Mouse (Mus musculus) embryonic facial prominence, embryonic 13.5 days (tissue): Measurements from ENCODE around the gene Ift122. TPM values are rescaled to one million over a fixed set of nuclear protein-coding genes. Genes with fewer than 3 reads are reported as not detected.

ENCODE experiments used
- ATAC-seq: fragments of 200-750 bp; cut with Nextera tagmentation; 2 replicates; pipeline ENCODE4 v1.8.0; 2017; ENCODE audit warnings: low read depth; ENCODE audit not compliant: insufficient number of reproducible peaks, insufficient read depth, low FRiP score, low TSS enrichment
- H3K27ac ChIP-seq: fragments of 300-500 bp; sonication (generic); 2 replicates; pipeline ENCODE4 v1.5.1; 2015; ENCODE audit warnings: moderate library complexity, mild to moderate bottlenecking, inconsistent platforms
- H3K27me3 ChIP-seq: fragments of 300-500 bp; sonication (generic); 2 replicates; pipeline ENCODE4 v1.6.1; 2015; ENCODE audit warnings: mild to moderate bottlenecking, inconsistent platforms
- H3K36me3 ChIP-seq: fragments of 300-500 bp; sonication (generic); 2 replicates; pipeline ENCODE4 v1.6.1; 2015; ENCODE audit warnings: mild to moderate bottlenecking, inconsistent platforms
- H3K4me1 ChIP-seq: fragments of 300-500 bp; sonication (generic); 2 replicates; pipeline ENCODE4 v1.6.1; 2015; ENCODE audit warnings: inconsistent platforms
- H3K4me2 ChIP-seq: fragments of 300-500 bp; sonication (generic); 2 replicates; pipeline ENCODE4 v1.6.1; 2015; ENCODE audit warnings: moderate library complexity, mild to moderate bottlenecking, inconsistent platforms
- H3K4me3 ChIP-seq: fragments of 300-500 bp; sonication (generic); 2 replicates; pipeline ENCODE4 v1.5.1; 2015; ENCODE audit warnings: mild to moderate bottlenecking, inconsistent platforms
- H3K9ac ChIP-seq: fragments of 300-500 bp; sonication (generic); 2 replicates; pipeline ENCODE4 v1.6.1; 2015; ENCODE audit warnings: mild to moderate bottlenecking, inconsistent platforms
- H3K9me3 ChIP-seq: fragments of 300-500 bp; sonication (generic); 2 replicates; pipeline ENCODE4 v1.6.1; 2016; ENCODE audit warnings: inconsistent platforms
- WGBS: fragments of 180-500 bp; shearing (Covaris S2); methylation state at CpG from one replicate; pipeline ENCODE4 v1.1.7; 2015; ENCODE audit warnings: mixed read lengths; 5-methylcytosine and 5-hydroxymethylcytosine counted together
- polyA plus RNA-seq: library from polyadenylated mRNA; unstranded; fragments of >200 nt; fragmentation: Nextera tagmentation; extraction: Ambion mirVana; gene quantifications from 2 replicates; pipeline ENCODE4 v1.2.1, GENCODE M21; 2015

The Ift122 gene
- polyA plus RNA-seq, 1 experiment from 2014 or later, result 26.2 TPM

GRCm38 (mm10) chr6:115955664-115956063 lies 102.4 kb downstream of the Ift122 start:
- ATAC-seq, result no peak
- H3K27me3 ChIP-seq, result no peaks in the 10 kb centered on the region
- no peak overlapping the region for H3K4me3 ChIP-seq
- no peak overlapping the region for H3K27ac ChIP-seq
- no peak overlapping the region for H3K9ac ChIP-seq
- peaks cover 58% of the 10 kb centered on the region for H3K4me1 ChIP-seq
- 0 out of 2 replicates have a peak, but pooled peaks cover 3% of the 10 kb centered on the region for H3K9me3 ChIP-seq
- no peak overlapping the region for H3K4me2 ChIP-seq
- H3K36me3 ChIP-seq, result peaks cover 20% of the 10 kb centered on the region
- 65% methylated on average over 11 of the region's 11 CpGs for WGBS

GRCm38 (mm10) chr6:115956418-115956921 lies 103.2 kb downstream of the Ift122 start:
- H3K4me1 ChIP-seq, result peaks cover 63% of the 10 kb centered on the region
- H3K27me3 ChIP-seq, result no peaks in the 10 kb centered on the region
- H3K27ac ChIP-seq, result peak overlapping the region; percentile 82; the same call in 1 of the 2 replicates

GRCm38 (mm10) chr6:115956922-115957601 lies 103.8 kb downstream of the Ift122 start:
- Histone ChIP-seq H3K9me3 (no peaks in the 10 kb centered on the region), H3K36me3 (peaks cover 25% of the 10 kb centered on the region), H3K27ac (peak overlapping the region; percentile 82), H3K27me3 (no peaks in the 10 kb centered on the region), H3K4me1 (peaks cover 63% of the 10 kb centered on the region), H3K4me2 (peak overlapping the region; percentile 18), H3K4me3 (no peak overlapping the region), H3K9ac (no peak overlapping the region)
- WGBS, result 19% methylated on average over 16 of the region's 16 CpGs
- ATAC-seq, result no peak

More at GRCm38 (mm10) chr6:115956418-115956921, 103.2 kb downstream of the Ift122 start:
- H3K9me3 ChIP-seq, result 0 out of 2 replicates have a peak, but pooled peaks cover 3% of the 10 kb centered on the region
- WGBS, result 85% methylated on average over 13 of the region's 13 CpGs
- H3K9ac ChIP-seq, result 0 out of 2 replicates have a peak overlapping the region, but pooled peaks have one; percentile 0
- no peak overlapping the region for H3K4me2 ChIP-seq
- no peak overlapping the region for H3K4me3 ChIP-seq
- no peak for ATAC-seq
- peaks cover 21% of the 10 kb centered on the region for H3K36me3 ChIP-seq

- no peaks in the 10 kb centered on the region for H3K27me3 ChIP-seq
- peak overlapping the region; percentile 51; the same call in 1 of the 2 replicates for H3K9ac ChIP-seq
- H3K4me2 ChIP-seq, result peak overlapping the region; percentile 18
- no peaks in the 10 kb centered on the region for H3K9me3 ChIP-seq
- 12% methylated on average over 6 of the region's 6 CpGs for WGBS
- ATAC-seq, result no peak
- peaks cover 31% of the 10 kb centered on the region for H3K36me3 ChIP-seq
- peaks cover 67% of the 10 kb centered on the region for H3K4me1 ChIP-seq
- no peak overlapping the region for H3K4me3 ChIP-seq
- H3K27ac ChIP-seq, result peak overlapping the region; percentile 82
These were observed 104.4 kb downstream of the Ift122 start for GRCm38 (mm10) chr6:115957681-115958080.

GRCm38 (mm10) chr6:115958445-115958844 lies 105.2 kb downstream of the Ift122 start:
- Histone ChIP-seq H3K4me2 (no peak overlapping the region), H3K27ac (peak overlapping the region; percentile 82), H3K4me3 (no peak overlapping the region), H3K9ac (peak overlapping the region; percentile 6; the same call in 1 of the 2 replicates), H3K4me1 (peaks cover 69% of the 10 kb centered on the region), H3K36me3 (peaks cover 34% of the 10 kb centered on the region), H3K9me3 (no peaks in the 10 kb centered on the region), H3K27me3 (peaks cover 1% of the 10 kb centered on the region; the same call in 1 of the 2 replicates)
- 89% methylated on average over 9 of the region's 9 CpGs for WGBS
- ATAC-seq, result no peak

GRCm38 (mm10) chr6:115959151-115959691 lies 106.0 kb downstream of the Ift122 start:
- H3K4me2 ChIP-seq, result no peak overlapping the region
- ATAC-seq, result peak; percentile 10; the same call in 1 of the 2 replicates
- H3K9ac ChIP-seq, result peak overlapping the region; percentile 6; the same call in 1 of the 2 replicates
- no peaks in the 10 kb centered on the region for H3K9me3 ChIP-seq
- H3K36me3 ChIP-seq, result peaks cover 34% of the 10 kb centered on the region
- peak overlapping the region; percentile 82 for H3K27ac ChIP-seq
- no peak overlapping the region for H3K4me3 ChIP-seq
- WGBS, result 46% methylated on average over 7 of the region's 7 CpGs
- peaks cover 61% of the 10 kb centered on the region for H3K4me1 ChIP-seq
- peaks cover 8% of the 10 kb centered on the region; the same call in 1 of the 2 replicates for H3K27me3 ChIP-seq

- ATAC-seq, result no peak
- 93% methylated on average over 19 of the region's 19 CpGs for WGBS
- Histone ChIP-seq H3K4me2 (no peak overlapping the region), H3K4me3 (no peak overlapping the region), H3K9ac (no peak overlapping the region), H3K27ac (no peak overlapping the region), H3K27me3 (peaks cover 8% of the 10 kb centered on the region; the same call in 1 of the 2 replicates), H3K4me1 (peaks cover 50% of the 10 kb centered on the region), H3K9me3 (no peaks in the 10 kb centered on the region), H3K36me3 (peaks cover 31% of the 10 kb centered on the region)
These were observed 107.1 kb downstream of the Ift122 start for GRCm38 (mm10) chr6:115960322-115960721.

- H3K27ac ChIP-seq, result 0 out of 2 replicates have a peak overlapping the region, but pooled peaks have one; percentile 1
- peaks cover 45% of the 10 kb centered on the region for H3K4me1 ChIP-seq
- H3K36me3 ChIP-seq, result peaks cover 39% of the 10 kb centered on the region
- H3K4me2 ChIP-seq, result no peak overlapping the region
- H3K9ac ChIP-seq, result no peak overlapping the region
- no peaks in the 10 kb centered on the region for H3K9me3 ChIP-seq
- no peak for ATAC-seq
- WGBS, result 92% methylated on average over 3 of the region's 3 CpGs
- peaks cover 8% of the 10 kb centered on the region; the same call in 1 of the 2 replicates for H3K27me3 ChIP-seq
- no peak overlapping the region for H3K4me3 ChIP-seq
These were observed 108.5 kb downstream of the Ift122 start for GRCm38 (mm10) chr6:115961743-115962142.

GRCm38 (mm10) chr6:115962439-115963085 lies 109.3 kb downstream of the Ift122 start:
- H3K36me3 ChIP-seq, result peaks cover 47% of the 10 kb centered on the region
- H3K9me3 ChIP-seq, result no peaks in the 10 kb centered on the region
- ATAC-seq, result no peak
- H3K4me2 ChIP-seq, result no peak overlapping the region
- H3K4me3 ChIP-seq, result no peak overlapping the region
- H3K9ac ChIP-seq, result no peak overlapping the region
- H3K27ac ChIP-seq, result no peak overlapping the region
- H3K27me3 ChIP-seq, result peaks cover 8% of the 10 kb centered on the region; the same call in 1 of the 2 replicates
- WGBS, result 43% methylated on average over 23 of the region's 23 CpGs
- H3K4me1 ChIP-seq, result peaks cover 37% of the 10 kb centered on the region

GRCm38 (mm10) chr6:115963656-115964055 lies 110.4 kb downstream of the Ift122 start:
- H3K36me3 ChIP-seq, result peaks cover 53% of the 10 kb centered on the region
- no peaks in the 10 kb centered on the region for H3K9me3 ChIP-seq
- no peak overlapping the region for H3K9ac ChIP-seq
- peaks cover 8% of the 10 kb centered on the region; the same call in 1 of the 2 replicates for H3K27me3 ChIP-seq
- peaks cover 30% of the 10 kb centered on the region for H3K4me1 ChIP-seq
- H3K27ac ChIP-seq, result no peak overlapping the region
- no peak overlapping the region for H3K4me2 ChIP-seq
- no peak for ATAC-seq
- no peak overlapping the region for H3K4me3 ChIP-seq
- 68% methylated on average over 9 of the region's 9 CpGs for WGBS

GRCm38 (mm10) chr6:115966227-115966966 lies 113.1 kb downstream of the Ift122 start:
- H3K4me3 ChIP-seq, result no peak overlapping the region
- peaks cover 32% of the 10 kb centered on the region for H3K4me1 ChIP-seq

More at GRCm38 (mm10) chr6:115966227-115966966, 113.1 kb downstream of the Ift122 start:
- Histone ChIP-seq H3K27me3 (peaks cover 8% of the 10 kb centered on the region; the same call in 1 of the 2 replicates), H3K27ac (no peak overlapping the region), H3K9ac (no peak overlapping the region), H3K36me3 (peaks cover 45% of the 10 kb centered on the region), H3K9me3 (no peaks in the 10 kb centered on the region), H3K4me2 (no peak overlapping the region)
- no peak for ATAC-seq
- 94% methylated on average over 19 of the region's 19 CpGs for WGBS
